Mouse (Mus musculus) limb, embryonic 14.5 days (tissue): ENCODE measurements at regions not wholly inside any gene's neighbourhood (a gene's known extent, or its start where the extent isn't known, plus 50 kb on each side); places are given as distances from the start of the nearest gene placed in this dataset.
A peak's percentile ranks its signal among the peaks of the same experiment; 100 is the strongest.

Experiments
- ATAC-seq: fragments of 200-750 bp; cut with Nextera tagmentation; 2 replicates; pipeline ENCODE4 v1.8.0; 2017; ENCODE audit warnings: low read depth, moderate number of reproducible peaks, moderate TSS enrichment; ENCODE audit not compliant: low FRiP score
- DNase-seq: peaks from one replicate; pipeline ENCODE4 v3.0.0-alpha.2; 2015; ENCODE audit warnings: low spot score
- H3K27ac ChIP-seq: fragments of 300-500 bp; sonication (generic); replicated peaks from 2 replicates; pipeline ENCODE4 v1.5.1; 2014; ENCODE audit warnings: low read depth, mild to moderate bottlenecking, low read length, moderate library complexity, mixed read lengths
- H3K27me3 ChIP-seq: fragments of 300-500 bp; sonication (generic); 2 replicates; pipeline ENCODE4 v1.6.1; 2014; ENCODE audit warnings: low read length, mixed read lengths; ENCODE audit not compliant: control insufficient read depth, insufficient read depth
- H3K36me3 ChIP-seq: fragments of 300-500 bp; sonication (generic); 2 replicates; pipeline ENCODE4 v1.6.1; 2014; ENCODE audit warnings: mild to moderate bottlenecking, low read length, moderate library complexity, mixed read lengths; ENCODE audit not compliant: control insufficient read depth, insufficient read depth
- H3K4me1 ChIP-seq: fragments of 300-500 bp; sonication (generic); 2 replicates; pipeline ENCODE4 v1.6.1; 2014; ENCODE audit warnings: antibody characterized with exemption, low read length, mixed read lengths; ENCODE audit not compliant: control insufficient read depth, insufficient read depth
- H3K4me2 ChIP-seq: fragments of 300-500 bp; sonication (generic); replicated peaks from 2 replicates; pipeline ENCODE4 v1.6.1; 2014; ENCODE audit warnings: low read depth, mild to moderate bottlenecking, low read length, moderate library complexity; ENCODE audit not compliant: severe bottlenecking
- H3K4me3 ChIP-seq: fragments of 300-500 bp; sonication (generic); replicated peaks from 2 replicates; pipeline ENCODE4 v1.5.1; 2014; ENCODE audit warnings: low read length
- H3K9ac ChIP-seq: fragments of 300-500 bp; sonication (generic); 2 replicates; pipeline ENCODE4 v1.6.1; 2014; ENCODE audit warnings: mild to moderate bottlenecking, low read depth, low read length, moderate library complexity; ENCODE audit not compliant: severe bottlenecking
- H3K9me3 ChIP-seq: fragments of 300-500 bp; sonication (generic); 2 replicates; pipeline ENCODE4 v1.6.1; 2016; ENCODE audit warnings: low read length; ENCODE audit not compliant: control insufficient read depth
- POLR2A ChIP-seq: fragments of 200-500 bp; IDR thresholded peaks from 2 replicates; pipeline ENCODE4 v1.8.0; 2012; ENCODE audit warnings: inconsistent platforms, mild to moderate bottlenecking, moderate library complexity, borderline replicate concordance; ENCODE audit not compliant: insufficient read depth, insufficient read length; ENCODE audit errors: extremely low read depth
- WGBS: fragments of 180-500 bp; shearing (Covaris S2); extraction: QIAGEN DNeasy Blood & Tissue Kit; methylation state at CpG from one replicate; pipeline ENCODE4 v1.1.7; 2014; 5-methylcytosine and 5-hydroxymethylcytosine counted together

DNA sequence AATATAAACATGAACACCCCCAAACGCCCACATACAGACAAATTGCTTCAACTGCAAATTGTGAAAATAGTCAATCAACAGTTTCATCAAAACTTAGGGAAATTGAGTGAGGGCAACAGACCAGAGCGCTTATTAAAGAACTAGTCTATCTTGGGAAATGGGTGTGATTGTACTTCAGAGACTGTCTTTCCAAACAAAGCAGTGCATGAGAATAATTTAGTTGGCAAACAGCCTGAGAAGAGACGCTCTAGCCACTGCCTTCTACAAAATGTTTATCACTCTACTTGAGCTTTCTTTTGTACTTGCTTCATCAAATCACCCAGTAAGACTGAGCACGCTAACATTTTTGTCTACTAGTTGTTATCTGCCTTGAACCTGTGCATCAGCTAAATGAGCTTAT, 581.0 kb downstream of the Dach1 start:
- 56% methylated on average over 4 of the region's 4 CpGs for WGBS
- Histone ChIP-seq H3K4me2 (0 out of 2 replicates have a peak overlapping the region, but pooled peaks have one; percentile 11), H3K27ac (no peak overlapping the region), H3K4me1 (peaks cover 7% of the 10 kb centered on the region; the same call in 1 of the 2 replicates), H3K4me3 (no peak overlapping the region), H3K9me3 (no peaks in the 10 kb centered on the region), H3K36me3 (no peaks in the 10 kb centered on the region), H3K27me3 (no peaks in the 10 kb centered on the region), H3K9ac (no peak overlapping the region)
- DNase-seq (no peak), ATAC-seq (no peak)
- no peak for TF ChIP-seq POLR2A

DNA sequence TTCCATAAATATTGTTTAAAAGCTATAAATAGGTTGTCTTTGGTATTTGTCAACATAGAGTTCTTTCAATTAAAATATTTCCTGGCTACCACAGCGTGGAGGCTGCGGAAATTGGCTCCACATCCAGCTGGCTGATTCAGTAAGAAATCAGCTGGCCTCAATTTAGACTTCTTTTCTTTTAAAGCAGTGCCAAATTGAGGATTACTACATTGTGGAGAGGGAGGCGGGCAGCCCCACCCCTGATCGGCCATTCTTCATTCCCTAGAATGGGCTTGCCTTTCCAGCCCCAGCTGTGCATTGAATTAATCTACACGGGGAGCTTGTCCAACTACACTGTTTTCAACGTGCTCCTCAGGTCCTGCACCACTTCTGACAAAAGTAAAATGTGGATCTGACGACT, 581.4 kb downstream of the Dach1 start:
- Histone ChIP-seq H3K27ac (no peak overlapping the region), H3K4me3 (no peak overlapping the region), H3K4me1 (peaks cover 7% of the 10 kb centered on the region; the same call in 1 of the 2 replicates), H3K9me3 (no peaks in the 10 kb centered on the region), H3K9ac (no peak overlapping the region), H3K27me3 (no peaks in the 10 kb centered on the region), H3K4me2 (0 out of 2 replicates have a peak overlapping the region, but pooled peaks have one; percentile 11), H3K36me3 (no peaks in the 10 kb centered on the region)
- TF ChIP-seq POLR2A = no peak
- peak; percentile 47; the same call in 1 of the 2 replicates for ATAC-seq
- DNase-seq = peak; percentile 79
- WGBS = 14% methylated on average over 7 of the region's 7 CpGs

DNA sequence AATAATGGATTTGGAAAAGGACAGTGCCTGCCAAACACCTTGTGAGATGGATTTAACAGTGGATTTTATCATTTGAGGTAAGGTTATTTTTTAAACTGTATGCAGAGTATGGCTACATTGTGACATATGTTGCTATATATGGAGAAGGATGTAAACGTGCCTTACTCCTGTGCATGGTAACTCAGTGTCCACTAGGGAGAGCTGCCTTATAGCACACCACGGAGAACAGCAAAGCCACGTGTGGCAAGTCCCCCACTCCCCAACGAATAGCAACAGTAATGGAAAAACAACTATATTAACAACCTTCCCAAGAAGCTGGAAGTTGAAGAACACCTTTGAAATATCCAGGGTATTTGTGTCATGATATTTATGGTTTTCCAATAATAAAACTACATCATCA, 582.6 kb downstream of the Dach1 start:
- 0 out of 2 replicates have a peak, but pooled peaks have one; percentile 47 for ATAC-seq
- TF ChIP-seq POLR2A = no peak
- no peak overlapping the region for H3K27ac ChIP-seq

DNA sequence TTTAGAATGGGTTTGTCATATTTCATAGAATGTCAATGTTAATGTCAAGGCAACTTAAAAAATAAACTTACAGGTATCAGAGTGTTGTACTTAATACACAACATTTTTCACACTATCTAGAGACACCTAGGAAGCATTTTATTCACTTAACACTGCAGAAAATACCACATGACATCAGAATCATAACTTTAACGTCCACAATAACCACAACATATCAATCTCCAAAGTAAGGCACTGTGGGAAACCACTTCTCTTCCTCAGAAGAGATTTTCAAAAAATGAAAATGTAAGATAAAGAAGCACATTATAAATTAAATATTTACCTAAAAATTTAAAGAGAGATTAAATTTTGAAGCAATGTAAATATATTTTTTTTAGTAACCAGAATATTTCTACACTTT, 599.3 kb downstream of the Dach1 start:
- Histone ChIP-seq H3K4me3 (no peak overlapping the region), H3K9me3 (no peaks in the 10 kb centered on the region), H3K36me3 (no peaks in the 10 kb centered on the region), H3K4me1 (no peaks in the 10 kb centered on the region), H3K27ac (no peak overlapping the region), H3K27me3 (no peaks in the 10 kb centered on the region), H3K4me2 (no peak overlapping the region), H3K9ac (no peak overlapping the region)
- no peak for TF ChIP-seq POLR2A
- no peak for DNase-seq
- ATAC-seq = no peak
- WGBS = 64% methylated on average over 1 of the region's 1 CpGs

More for the DNA sequence above, 582.6 kb downstream of the Dach1 start:
- Histone ChIP-seq H3K9me3 (no peaks in the 10 kb centered on the region), H3K4me1 (peaks cover 7% of the 10 kb centered on the region; the same call in 1 of the 2 replicates), H3K9ac (no peak overlapping the region), H3K27me3 (no peaks in the 10 kb centered on the region), H3K4me2 (no peak overlapping the region), H3K36me3 (no peaks in the 10 kb centered on the region), H3K4me3 (no peak overlapping the region)
- WGBS = 9% methylated on average over 4 of the region's 4 CpGs
- DNase-seq = peak; percentile 49

DNA sequence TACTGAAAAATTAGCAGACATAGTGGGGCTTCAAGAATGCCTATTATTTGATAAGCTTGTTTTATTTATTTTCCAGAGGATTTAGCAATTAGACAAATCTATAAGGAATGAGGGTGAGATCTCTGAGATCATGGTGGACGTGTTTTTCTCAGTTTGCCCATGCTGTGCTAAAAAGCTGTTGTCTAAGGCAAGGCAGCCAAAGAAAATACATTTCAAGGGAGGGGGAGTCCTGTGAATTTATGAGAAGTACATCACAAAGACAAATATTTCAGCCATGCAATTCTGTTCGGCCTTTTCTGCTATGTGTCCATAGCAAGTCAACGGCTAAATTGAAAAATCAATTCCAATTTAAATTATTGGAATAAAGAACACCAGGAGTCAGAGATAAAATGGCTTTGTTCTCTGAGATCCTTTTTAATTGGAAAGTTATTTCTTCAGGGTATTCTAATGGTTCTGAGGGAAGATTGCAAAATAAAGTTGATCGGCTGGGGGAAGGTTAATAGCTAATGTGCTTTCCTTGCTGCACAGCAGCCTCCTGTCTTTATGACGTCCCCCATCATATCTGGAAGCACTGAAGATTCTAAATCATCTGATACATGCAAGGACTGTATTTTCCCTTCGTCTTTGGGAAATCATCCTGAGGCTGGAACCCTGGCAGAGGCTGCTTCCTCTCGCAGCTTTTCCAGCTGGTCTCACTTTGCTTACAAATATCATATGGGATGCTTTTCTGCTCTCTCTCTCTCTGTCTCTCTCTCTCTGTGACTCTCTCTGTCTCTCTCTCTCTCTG, 609.3 kb downstream of the Dach1 start:
- peak; percentile 11 for DNase-seq
- H3K27ac ChIP-seq = no peak overlapping the region
- ATAC-seq = no peak

More for the DNA sequence above, 609.3 kb downstream of the Dach1 start:
- H3K9me3 ChIP-seq = no peaks in the 10 kb centered on the region
- 25% methylated on average over 7 of the region's 7 CpGs for WGBS
- H3K4me3 ChIP-seq = no peak overlapping the region
- H3K27me3 ChIP-seq = no peaks in the 10 kb centered on the region
- H3K9ac ChIP-seq = no peak overlapping the region
- H3K4me2 ChIP-seq = no peak overlapping the region
- H3K36me3 ChIP-seq = no peaks in the 10 kb centered on the region
- TF ChIP-seq POLR2A = no peak
- H3K4me1 ChIP-seq = no peaks in the 10 kb centered on the region
